Mouse (Mus musculus) embryonic stem cell, embryonic (primary cell): ENCODE measurements around the gene Arid5b.

ENCODE experiments used
- CTCF ChIA-PET, 4 experiments: fragments of 300-600 bp in 2 of 4; fragments of 350-600 bp in 2 of 4; sonication (Branson Sonifier 250); formaldehyde crosslinking; loops; one replicate each; lab custom pipeline; 2022; ENCODE audit warnings: inconsistent platforms in 2 of 4; lab: Charles Lee
- POLR2A ChIA-PET, 4 experiments: fragments of 300-600 bp in 2 of 4; fragments of 350-600 bp in 2 of 4; sonication (Branson Sonifier 250); formaldehyde crosslinking; loops; one replicate each; lab custom pipeline; 2022; ENCODE audit warnings: antibody characterized with exemption in 4 of 4, inconsistent platforms in 1 of 4; lab: Charles Lee

Gene Arid5b

GRCm38 (mm10) chr10:68093496-68093895 lies 185.0 kb downstream of the Arid5b start:
- ChIA-PET POLR2A (interaction anchor here in 3 of 4 experiments (0.6 to 5.5 kb wide), 15 partner anchors 10 to 242 kb away, joined by 3 to 70 read pairs (median 4); no protein-coding TSS in a partner anchor), CTCF (no interaction called here)

- ChIA-PET CTCF (interaction anchor here in 2 of 4 experiments (0.7 to 1.2 kb wide), 5 partner anchors 17 to 191 kb away, joined by 3 to 4 read pairs (median 4); no protein-coding TSS in a partner anchor), POLR2A (interaction anchor here (0.6 to 5.5 kb wide), 38 partner anchors 9 to 557 kb away, joined by 3 to 70 read pairs (median 4); partner anchors contain the start of genes Egr2 (in 1 of the 4) and Rtkn2 (in 1 of the 4))
These were observed 186.7 kb downstream of the Arid5b start for GRCm38 (mm10) chr10:68091840-68092239.

- CTCF ChIA-PET = interaction anchor here in 2 of 4 experiments (0.6 to 1.2 kb wide), 3 partner anchors 56 to 262 kb away, joined by 3 to 4 read pairs (median 3); no protein-coding TSS in a partner anchor
- POLR2A ChIA-PET = interaction anchor here (0.6 to 5.5 kb wide), 25 partner anchors 11 to 717 kb away, joined by 3 to 70 read pairs (median 5); partner anchors contain the start of gene Rtkn2 (in 1 of the 4)
These were observed 187.5 kb downstream of the Arid5b start for GRCm38 (mm10) chr10:68091011-68091410.

- POLR2A ChIA-PET = interaction anchor here in 2 of 4 experiments (0.8 to 5.5 kb wide), 10 partner anchors 13 to 58 kb away, joined by 3 to 70 read pairs (median 7); no protein-coding TSS in a partner anchor
These were observed 188.0 kb downstream of the Arid5b start for GRCm38 (mm10) chr10:68090544-68090943.

GRCm38 (mm10) chr10:68090197-68090535 lies 188.4 kb downstream of the Arid5b start:
- ChIA-PET CTCF (interaction anchor here in 1 of 4 experiments (1.0 kb wide), 1 partner anchor 57 kb away, joined by 3 read pairs; no protein-coding TSS in a partner anchor), POLR2A (interaction anchor here in 2 of 4 experiments (1.1 to 5.5 kb wide), 5 partner anchors 14 to 59 kb away, joined by 3 to 70 read pairs (median 27); no protein-coding TSS in a partner anchor)

More at GRCm38 (mm10) chr10:68090544-68090943, 188.0 kb downstream of the Arid5b start:
- CTCF ChIA-PET = interaction anchor here in 2 of 4 experiments (0.6 to 1.0 kb wide), 2 partner anchors 56 to 263 kb away, joined by 3 read pairs; no protein-coding TSS in a partner anchor

- POLR2A ChIA-PET = interaction anchor here in 2 of 4 experiments (5.4 to 5.5 kb wide), 2 partner anchors 48 kb away, joined by 62 to 70 read pairs; no protein-coding TSS in a partner anchor
- CTCF ChIA-PET = no interaction called here
These were observed 188.9 kb downstream of the Arid5b start for GRCm38 (mm10) chr10:68089435-68090196.

- ChIA-PET CTCF (interaction anchor here in 2 of 4 experiments (0.9 to 1.0 kb wide), 2 partner anchors 37 to 49 kb away, joined by 3 to 4 read pairs; no protein-coding TSS in a partner anchor), POLR2A (interaction anchor here in 3 of 4 experiments (0.8 to 2.0 kb wide), 6 partner anchors 13 to 69 kb away, joined by 3 to 8 read pairs (median 4); no protein-coding TSS in a partner anchor)
These were observed 190.8 kb downstream of the Arid5b start for GRCm38 (mm10) chr10:68087722-68088121.

- ChIA-PET CTCF (interaction anchor here in 2 of 4 experiments (0.5 to 0.9 kb wide), 2 partner anchors 49 to 1156 kb away, joined by 3 to 4 read pairs; no protein-coding TSS in a partner anchor), POLR2A (interaction anchor here in 2 of 4 experiments (1.5 to 1.8 kb wide), 2 partner anchors 13 to 18 kb away, joined by 3 to 8 read pairs; no protein-coding TSS in a partner anchor)
These were observed 191.6 kb downstream of the Arid5b start for GRCm38 (mm10) chr10:68086973-68087372.

GRCm38 (mm10) chr10:68085574-68085973 lies 193.0 kb downstream of the Arid5b start:
- ChIA-PET POLR2A (interaction anchor here in 1 of 4 experiments (1.2 to 1.8 kb wide), 3 partner anchors 11 to 51 kb away, joined by 3 to 5 read pairs (median 5); no protein-coding TSS in a partner anchor), CTCF (no interaction called here)

- POLR2A ChIA-PET = interaction anchor here in 2 of 4 experiments (0.6 to 2.0 kb wide), 3 partner anchors 39 to 56 kb away, joined by 3 to 7 read pairs (median 4); no protein-coding TSS in a partner anchor
- CTCF ChIA-PET = interaction anchor here in 1 of 4 experiments (2.0 kb wide), 1 partner anchor 31 kb away, joined by 4 read pairs; no protein-coding TSS in a partner anchor
These were observed 196.8 kb downstream of the Arid5b start for GRCm38 (mm10) chr10:68081712-68082111.

- POLR2A ChIA-PET = interaction anchor here in 2 of 4 experiments (0.5 to 1.9 kb wide), 3 partner anchors 24 to 1160 kb away, joined by 3 to 12 read pairs (median 4); no protein-coding TSS in a partner anchor
- CTCF ChIA-PET = interaction anchor here in 2 of 4 experiments (0.6 to 1.0 kb wide), 2 partner anchors 30 to 67 kb away, joined by 3 read pairs; no protein-coding TSS in a partner anchor
These were observed 198.4 kb downstream of the Arid5b start for GRCm38 (mm10) chr10:68079910-68080670.

GRCm38 (mm10) chr10:68078708-68079107 lies 199.8 kb downstream of the Arid5b start:
- ChIA-PET POLR2A (interaction anchor here in 2 of 4 experiments (0.5 to 2.0 kb wide), 4 partner anchors 13 to 541 kb away, joined by 3 to 9 read pairs (median 4); no protein-coding TSS in a partner anchor), CTCF (no interaction called here)

GRCm38 (mm10) chr10:68075181-68075580 lies 203.4 kb downstream of the Arid5b start:
- POLR2A ChIA-PET = interaction anchor here in 3 of 4 experiments (0.5 to 7.8 kb wide), 35 partner anchors 8 to 250 kb away, joined by 3 to 78 read pairs (median 7); partner anchors contain the start of gene Zfp365 (in 1 of the 3)
- CTCF ChIA-PET = interaction anchor here in 2 of 4 experiments (0.8 to 1.5 kb wide), 4 partner anchors 8 to 25 kb away, joined by 3 to 7 read pairs (median 4); no protein-coding TSS in a partner anchor

GRCm38 (mm10) chr10:68074291-68074690 lies 204.2 kb downstream of the Arid5b start:
- CTCF ChIA-PET = interaction anchor here in 2 of 4 experiments (0.5 to 1.5 kb wide), 7 partner anchors 9 to 467 kb away, joined by 3 to 7 read pairs (median 3); partner anchors contain the start of gene Cabcoco1 (in 1 of the 2)
- POLR2A ChIA-PET = interaction anchor here (0.6 to 7.8 kb wide), 52 partner anchors 8 to 537 kb away, joined by 3 to 78 read pairs (median 5); partner anchors contain the start of gene Zfp365 (in 1 of the 4)

- POLR2A ChIA-PET = interaction anchor here in 2 of 4 experiments (0.6 to 7.8 kb wide), 7 partner anchors 9 to 217 kb away, joined by 3 to 78 read pairs (median 3); no protein-coding TSS in a partner anchor
These were observed 205.9 kb downstream of the Arid5b start for GRCm38 (mm10) chr10:68072626-68073025.

GRCm38 (mm10) chr10:68071041-68071440 lies 207.5 kb downstream of the Arid5b start:
- CTCF ChIA-PET = interaction anchor here (0.5 to 1.9 kb wide), 14 partner anchors 8 to 377 kb away, joined by 3 to 16 read pairs (median 4); no protein-coding TSS in a partner anchor
- POLR2A ChIA-PET = interaction anchor here in 3 of 4 experiments (0.9 to 7.8 kb wide), 5 partner anchors 9 to 67 kb away, joined by 3 to 78 read pairs (median 12); no protein-coding TSS in a partner anchor

More at GRCm38 (mm10) chr10:68072626-68073025, 205.9 kb downstream of the Arid5b start:
- CTCF ChIA-PET = interaction anchor here in 1 of 4 experiments (1.3 kb wide), 1 partner anchor 10 kb away, joined by 5 read pairs; no protein-coding TSS in a partner anchor
